Mouse (Mus musculus) intestine, postnatal 0 days (tissue): ENCODE measurements around the gene Tmem131. TPM values are rescaled to one million over a fixed set of nuclear protein-coding genes. Genes with fewer than 3 reads are reported as not detected.

Experiments
- ATAC-seq: fragments of 200-750 bp; cut with Nextera tagmentation; 2 replicates; pipeline ENCODE4 v1.8.0; 2017; ENCODE audit warnings: mild to moderate bottlenecking, moderate TSS enrichment, moderate library complexity
- H3K27ac ChIP-seq: fragments of 300-500 bp; sonication (generic); 2 replicates; pipeline ENCODE4 v1.5.1; 2014; ENCODE audit warnings: mild to moderate bottlenecking, low read depth, low read length, moderate library complexity
- H3K27me3 ChIP-seq: fragments of 300-500 bp; sonication (generic); replicated peaks from 2 replicates; pipeline ENCODE4 v1.6.1; 2014; ENCODE audit warnings: low read length, mixed read lengths; ENCODE audit not compliant: control insufficient read depth, insufficient read depth
- H3K36me3 ChIP-seq: fragments of 300-500 bp; sonication (generic); 2 replicates; pipeline ENCODE4 v1.6.1; 2014; ENCODE audit warnings: mild to moderate bottlenecking, moderate library complexity; ENCODE audit not compliant: control insufficient read depth, insufficient read depth
- H3K4me1 ChIP-seq: fragments of 300-500 bp; sonication (generic); replicated peaks from 2 replicates; pipeline ENCODE4 v1.6.1; 2014; ENCODE audit warnings: antibody characterized with exemption, low read length, mixed read lengths; ENCODE audit not compliant: control insufficient read depth, insufficient read depth
- H3K4me2 ChIP-seq: fragments of 300-500 bp; sonication (generic); replicated peaks from 2 replicates; pipeline ENCODE4 v1.6.1; 2014; ENCODE audit warnings: low read depth, mild to moderate bottlenecking, moderate library complexity
- H3K4me3 ChIP-seq: fragments of 300-500 bp; sonication (generic); 2 replicates; pipeline ENCODE4 v1.5.1; 2014; ENCODE audit warnings: low read depth, low read length
- H3K9ac ChIP-seq: fragments of 300-500 bp; sonication (generic); 2 replicates; pipeline ENCODE4 v1.6.1; 2014; ENCODE audit warnings: mild to moderate bottlenecking, low read depth, low read length
- H3K9me3 ChIP-seq: fragments of 300-500 bp; sonication (generic); 2 replicates; pipeline ENCODE4 v1.6.1; 2016; ENCODE audit warnings: mixed run types; ENCODE audit not compliant: control insufficient read depth
- CTCF ChIP-seq: sonication (generic); IDR thresholded peaks from 2 replicates; pipeline ENCODE4 v1.5.1; 2016; ENCODE audit warnings: low read depth, mild to moderate bottlenecking, control low read depth, antibody characterized with exemption, moderate library complexity
- WGBS: fragments of 180-500 bp; shearing (Covaris S2); extraction: QIAGEN DNeasy Blood & Tissue Kit; methylation state at CpG from one replicate; pipeline ENCODE4 v1.1.7; 2014; 5-methylcytosine and 5-hydroxymethylcytosine counted together
- polyA plus RNA-seq: library from polyadenylated mRNA; unstranded; fragments of >200 nt; fragmentation: Nextera tagmentation; extraction: Ambion mirVana; gene quantifications from 2 replicates; pipeline ENCODE4 v1.2.1, GENCODE M21; 2015

Gene Tmem131
- polyA plus RNA-seq, 1 experiment from 2014 or later = 10.6 TPM

DNA sequence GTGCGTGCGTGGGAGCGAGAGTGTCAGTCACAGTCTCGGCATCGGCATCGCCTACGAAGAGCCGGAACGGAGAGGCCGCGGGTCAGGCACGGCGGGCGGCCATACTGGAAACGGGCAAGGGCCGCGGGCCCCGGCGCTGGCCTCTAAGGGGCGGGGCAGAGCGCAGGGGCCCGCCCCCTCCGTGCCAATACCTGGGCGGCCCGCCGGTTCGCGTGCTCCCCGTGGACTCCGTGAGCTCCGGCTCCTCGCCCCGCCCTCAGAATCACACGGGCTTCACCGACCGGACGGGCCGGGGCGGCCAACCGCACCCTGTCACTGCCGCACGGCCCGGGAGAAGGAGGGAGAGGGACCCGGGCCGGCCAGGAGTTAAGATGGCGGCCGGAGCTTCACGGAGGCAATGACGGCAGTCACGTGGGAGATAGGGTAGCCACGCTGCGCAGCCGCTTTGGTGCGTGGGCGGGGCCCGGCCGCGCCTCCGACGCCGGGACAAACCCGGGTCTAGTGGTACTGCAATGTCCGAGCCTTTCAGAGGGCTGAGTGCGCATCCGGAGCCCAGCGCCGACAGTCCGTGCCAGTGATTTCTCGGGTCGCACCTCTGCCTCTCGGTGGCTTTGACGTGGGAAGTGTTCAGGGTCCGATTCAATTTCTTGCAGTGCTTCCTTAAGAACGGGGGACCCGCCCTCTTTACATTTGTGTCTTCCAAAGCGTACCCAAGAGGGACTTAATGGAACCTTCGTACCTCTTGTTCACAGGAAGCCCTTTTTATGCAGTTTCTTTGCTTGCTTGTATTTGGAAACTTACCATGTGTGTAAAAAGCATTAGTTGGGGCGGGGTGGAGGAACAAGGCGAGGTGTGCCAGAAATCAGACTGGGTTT lies 3.7 kb downstream of the Tmem131 start:
- Histone ChIP-seq H3K27ac (peak overlapping the region; percentile 91), H3K4me2 (peak overlapping the region; percentile 75), H3K9ac (peak overlapping the region; percentile 99), H3K36me3 (no peaks in the 10 kb centered on the region; the same call in 1 of the 2 replicates), H3K27me3 (no peaks in the 10 kb centered on the region), H3K4me1 (0 out of 2 replicates have a peak, but pooled peaks cover 5% of the 10 kb centered on the region), H3K9me3 (no peaks in the 10 kb centered on the region), H3K4me3 (peak overlapping the region; percentile 100)
- no peak for TF ChIP-seq CTCF
- peak; percentile 98 for ATAC-seq
- WGBS = under 1% methylated on average over 66 of the region's 79 CpGs

DNA sequence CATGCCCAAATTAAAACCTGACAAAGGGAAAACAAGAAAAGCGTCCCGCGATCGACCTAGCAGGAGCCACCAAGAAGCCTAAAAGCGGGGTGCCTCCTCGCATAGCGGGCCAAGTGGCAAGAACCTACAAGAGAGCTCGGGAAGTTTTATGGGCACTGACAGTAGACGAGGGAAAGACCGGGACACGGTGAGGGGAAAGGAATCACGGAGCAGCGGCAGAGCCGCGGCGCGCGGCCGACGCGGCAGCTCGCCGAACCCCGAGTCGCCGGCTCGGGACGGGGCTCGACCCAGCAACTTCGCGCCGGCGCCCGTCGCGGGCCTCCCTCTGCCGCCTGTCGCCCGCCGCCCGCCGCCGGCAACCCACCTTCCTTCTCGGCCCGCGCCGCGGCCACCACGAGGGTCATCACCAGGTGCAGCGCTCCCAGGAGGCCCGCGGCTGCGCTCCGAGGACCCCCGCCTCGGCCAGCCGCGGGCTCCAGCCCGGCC lies 4.6 kb downstream of the Tmem131 start:
- H3K36me3 ChIP-seq = no peaks in the 10 kb centered on the region; the same call in 1 of the 2 replicates
- 0 out of 2 replicates have a peak, but pooled peaks cover 5% of the 10 kb centered on the region for H3K4me1 ChIP-seq
- H3K27ac ChIP-seq = peak overlapping the region; percentile 91
- H3K9ac ChIP-seq = peak overlapping the region; percentile 99
- no peaks in the 10 kb centered on the region for H3K27me3 ChIP-seq
- no peaks in the 10 kb centered on the region for H3K9me3 ChIP-seq
- peak overlapping the region; percentile 100 for H3K4me3 ChIP-seq
- no peak for TF ChIP-seq CTCF
- 0 out of 2 replicates have a peak, but pooled peaks have one; percentile 3 for ATAC-seq
- WGBS = under 1% methylated on average over 50 of the region's 59 CpGs
- H3K4me2 ChIP-seq = peak overlapping the region; percentile 75

DNA sequence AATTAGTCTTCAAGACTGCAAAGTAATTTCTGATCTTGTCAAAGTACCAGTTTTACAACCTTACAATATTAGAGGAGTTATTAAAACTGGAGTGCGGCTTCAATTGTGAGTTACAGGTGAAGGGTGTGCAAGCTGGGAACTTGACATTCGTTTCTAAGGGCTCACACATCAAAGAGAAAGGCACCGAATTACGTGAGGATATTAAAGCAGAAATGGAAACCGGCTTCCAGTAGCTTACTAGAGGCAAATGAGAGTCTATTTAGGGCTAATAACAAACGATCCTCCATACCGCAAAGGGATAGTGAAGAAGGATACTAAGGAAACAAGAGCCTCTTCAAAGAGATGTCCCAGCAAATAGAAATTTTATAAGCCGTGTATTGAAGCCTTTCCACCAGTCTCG lies 5.1 kb downstream of the Tmem131 start:
- H3K4me2 ChIP-seq = peak overlapping the region; percentile 75
- H3K27me3 ChIP-seq = no peaks in the 10 kb centered on the region
- H3K36me3 ChIP-seq = no peaks in the 10 kb centered on the region; the same call in 1 of the 2 replicates
- no peaks in the 10 kb centered on the region for H3K9me3 ChIP-seq
- ATAC-seq = no peak
- peak overlapping the region; percentile 99 for H3K9ac ChIP-seq
- no peak for TF ChIP-seq CTCF
- peak overlapping the region; percentile 100 for H3K4me3 ChIP-seq
- no peak overlapping the region for H3K27ac ChIP-seq
- 0 out of 2 replicates have a peak, but pooled peaks cover 5% of the 10 kb centered on the region for H3K4me1 ChIP-seq
- 1% methylated on average over 9 of the region's 9 CpGs for WGBS

DNA sequence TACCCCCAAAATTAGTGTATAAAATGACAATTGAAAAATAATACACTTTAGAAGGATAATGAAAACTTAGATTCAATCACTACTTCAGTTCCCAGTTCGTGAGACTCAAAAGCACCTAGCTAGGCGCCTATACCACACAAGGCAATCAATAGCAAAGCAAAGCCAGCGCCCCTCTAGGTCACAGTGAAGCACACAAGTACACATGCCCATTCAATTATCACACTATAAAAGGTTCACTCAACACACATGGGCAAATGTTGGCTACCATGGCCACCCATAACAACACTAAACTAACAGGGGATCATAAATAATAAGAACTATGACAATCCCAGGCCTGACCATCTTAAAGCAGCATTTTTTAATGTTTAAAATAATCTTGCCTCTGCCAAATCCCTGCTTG lies 5.8 kb downstream of the Tmem131 start:
- H3K4me2 ChIP-seq = peak overlapping the region; percentile 75
- peak; percentile 50 for TF ChIP-seq CTCF
- H3K27me3 ChIP-seq = no peaks in the 10 kb centered on the region
- no peak for ATAC-seq
- no peak overlapping the region for H3K27ac ChIP-seq
- 11% methylated on average over 3 of the region's 3 CpGs for WGBS
- peak overlapping the region; percentile 100 for H3K4me3 ChIP-seq
- no peak overlapping the region for H3K9ac ChIP-seq
- H3K4me1 ChIP-seq = 0 out of 2 replicates have a peak, but pooled peaks cover 5% of the 10 kb centered on the region
- H3K9me3 ChIP-seq = no peaks in the 10 kb centered on the region
- H3K36me3 ChIP-seq = no peaks in the 10 kb centered on the region; the same call in 1 of the 2 replicates

GRCm38 (mm10) chr1:36937015-36937414 lies 6.5 kb downstream of the Tmem131 start:
- 59% methylated on average over 2 of the region's 2 CpGs for WGBS
- H3K9me3 ChIP-seq = no peaks in the 10 kb centered on the region
- 0 out of 2 replicates have a peak overlapping the region, but pooled peaks have one; percentile 7 for H3K4me3 ChIP-seq
- H3K27me3 ChIP-seq = no peaks in the 10 kb centered on the region
- H3K4me2 ChIP-seq = peak overlapping the region; percentile 75
- TF ChIP-seq CTCF = no peak
- 0 out of 2 replicates have a peak, but pooled peaks cover 5% of the 10 kb centered on the region for H3K4me1 ChIP-seq
- H3K27ac ChIP-seq = no peak overlapping the region
- ATAC-seq = no peak
- no peak overlapping the region for H3K9ac ChIP-seq
- no peaks in the 10 kb centered on the region; the same call in 1 of the 2 replicates for H3K36me3 ChIP-seq

DNA sequence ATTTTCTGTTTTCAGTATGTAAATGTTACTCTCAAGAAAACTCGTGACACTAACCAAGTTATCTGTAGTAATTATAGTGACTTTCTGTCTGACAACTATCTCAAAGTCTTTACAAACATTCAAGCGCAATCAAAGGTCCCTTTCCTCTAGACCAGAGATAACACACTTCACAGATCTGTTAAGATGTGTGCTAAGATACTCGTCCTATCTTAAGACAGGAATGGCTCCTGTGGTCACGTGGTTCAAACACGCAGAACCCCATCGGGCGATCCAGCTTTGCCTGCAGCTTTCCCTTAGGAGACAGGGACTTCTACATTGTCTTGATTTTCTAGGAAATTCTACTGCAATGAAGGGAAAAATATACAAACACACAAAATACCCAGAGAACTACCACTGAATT lies 6.9 kb downstream of the Tmem131 start:
- no peak overlapping the region for H3K9ac ChIP-seq
- H3K4me2 ChIP-seq = peak overlapping the region; percentile 75
- ATAC-seq = no peak

More for the DNA sequence above, 6.9 kb downstream of the Tmem131 start:
- 36% methylated on average over 7 of the region's 7 CpGs for WGBS
- H3K27me3 ChIP-seq = no peaks in the 10 kb centered on the region
- H3K9me3 ChIP-seq = no peaks in the 10 kb centered on the region
- 0 out of 2 replicates have a peak, but pooled peaks cover 5% of the 10 kb centered on the region for H3K4me1 ChIP-seq
- TF ChIP-seq CTCF = no peak
- no peak overlapping the region for H3K27ac ChIP-seq
- no peaks in the 10 kb centered on the region; the same call in 1 of the 2 replicates for H3K36me3 ChIP-seq
- 0 out of 2 replicates have a peak overlapping the region, but pooled peaks have one; percentile 7 for H3K4me3 ChIP-seq
